Mouse (Mus musculus) inflammation-experienced regulatory T-cells (primary cell): ENCODE measurements around the gene Tgfb1i1. TPM values are rescaled to one million over a fixed set of nuclear protein-coding genes. Genes with fewer than 3 reads are reported as not detected.

ENCODE experiments used
- polyA plus RNA-seq, 2 experiments: library from polyadenylated mRNA; unstranded; fragments of 100-300 nt; shearing (Covaris generic); gene quantifications; one replicate each; pipeline ENCODE4 v1.2.1; 2017

Tgfb1i1 gene
- 1 to 10 TPM; 1.7 to 1.8 TPM for polyA plus RNA-seq

DNA sequence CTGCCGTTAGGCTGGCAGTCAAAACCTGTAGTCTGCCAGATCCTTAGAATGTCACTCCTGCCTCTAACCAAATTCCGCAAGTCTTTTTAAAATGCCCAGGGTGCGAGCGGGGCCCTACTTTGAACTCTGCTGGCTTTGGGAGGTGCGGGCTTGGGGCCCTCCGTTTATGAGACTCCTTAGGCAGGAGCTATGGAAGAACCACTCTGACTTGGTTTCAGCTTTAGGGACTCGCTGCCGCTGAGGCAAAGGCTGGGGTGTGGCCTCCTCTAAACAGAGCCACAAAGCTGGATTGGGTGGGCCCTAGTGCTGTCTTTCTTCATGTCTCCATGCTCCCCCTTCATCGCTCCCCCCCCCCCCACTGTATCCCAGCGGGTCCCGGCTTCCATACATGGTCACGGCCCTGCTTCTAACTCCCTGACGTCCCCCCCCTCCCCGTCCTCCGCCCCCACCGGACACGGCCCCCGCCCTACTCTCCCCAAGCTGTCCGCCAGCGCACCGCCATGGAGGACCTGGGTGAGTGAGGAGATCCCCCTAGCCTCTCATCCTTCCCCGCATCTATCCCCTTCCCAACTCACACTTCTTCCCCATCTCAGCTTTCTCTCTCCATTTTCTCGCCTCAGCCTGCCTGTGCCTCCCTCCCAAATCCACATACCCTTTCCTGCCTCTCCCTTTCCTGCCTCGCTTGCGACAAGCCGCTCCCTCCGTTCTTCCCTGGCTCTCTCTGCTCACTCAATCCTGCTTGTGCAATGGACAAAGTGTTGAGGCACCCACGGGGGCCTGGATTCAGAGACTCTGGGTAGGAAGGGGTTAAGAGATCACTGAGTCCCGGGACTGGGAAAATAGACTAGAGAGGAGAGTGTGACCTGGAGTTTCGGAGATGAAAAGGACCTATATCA, at the start of gene Tgfb1i1:
Gene Tgfb1i1, plus strand, starts transcription at position 317 of the 896 bp plus-strand sequence.

DNA sequence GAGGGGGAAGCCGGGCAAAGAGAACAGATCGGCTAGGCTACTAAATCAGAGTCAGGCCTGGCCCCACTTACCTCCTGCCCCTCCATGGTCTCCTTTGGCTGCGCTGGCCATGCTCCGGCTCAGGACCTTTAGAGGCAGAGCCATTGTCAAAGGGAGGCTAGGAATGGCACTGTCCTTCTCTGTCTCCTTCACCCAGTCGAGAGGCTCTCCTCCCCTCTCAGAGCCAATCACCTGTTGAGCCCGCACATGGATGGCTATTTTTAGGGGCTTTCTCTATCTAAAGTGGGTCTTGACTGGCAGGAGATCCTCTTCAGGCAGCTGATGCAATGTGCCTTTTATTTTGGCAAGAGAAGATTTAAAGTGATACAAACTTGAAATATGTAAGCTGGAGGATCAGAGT, 40.5 kb upstream of the Tgfb1i1 start, which contains the start of gene Cox6a2:
Gene Cox6a2, minus strand, starts transcription at position 236 of the 400 bp plus-strand sequence.

DNA sequence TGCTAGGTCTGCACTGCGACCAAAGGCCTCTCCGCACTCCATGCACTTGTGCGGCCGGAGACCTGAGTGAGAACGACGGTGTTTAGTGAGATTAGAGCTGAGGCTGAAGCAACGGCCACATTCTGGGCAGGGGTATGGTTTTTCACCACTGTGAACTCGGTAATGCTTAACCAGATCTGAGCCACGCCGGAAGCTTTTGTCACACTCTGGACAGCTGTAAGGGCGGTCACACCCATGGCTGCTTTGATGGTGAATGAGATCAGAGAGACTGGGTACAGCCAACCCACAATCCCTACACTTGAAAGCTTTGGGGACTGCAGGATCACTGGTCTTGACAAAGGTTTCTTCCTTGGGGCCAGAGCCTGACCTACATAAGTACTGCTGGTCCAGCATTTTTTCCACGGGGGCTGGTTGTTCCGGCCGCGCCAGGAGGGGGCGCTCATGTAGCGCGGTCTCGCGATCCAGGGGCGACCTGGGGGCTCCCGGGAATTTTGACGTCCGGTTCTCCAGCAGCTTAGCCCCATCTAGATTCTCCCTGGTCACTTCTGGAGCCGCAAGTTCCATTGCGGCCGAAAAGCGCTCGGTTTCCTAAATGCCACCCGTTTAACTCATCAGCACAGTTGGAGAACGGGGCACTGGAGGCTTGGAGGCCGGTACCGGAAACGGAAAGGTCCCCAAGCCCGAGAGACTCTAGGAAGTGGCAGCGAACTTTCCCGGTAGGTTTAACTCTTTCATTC, 9.6 kb upstream of the Tgfb1i1 start, which contains the start of gene Armc5:
Gene Armc5, plus strand, starts transcription at position 487 of the 737 bp plus-strand sequence.

DNA sequence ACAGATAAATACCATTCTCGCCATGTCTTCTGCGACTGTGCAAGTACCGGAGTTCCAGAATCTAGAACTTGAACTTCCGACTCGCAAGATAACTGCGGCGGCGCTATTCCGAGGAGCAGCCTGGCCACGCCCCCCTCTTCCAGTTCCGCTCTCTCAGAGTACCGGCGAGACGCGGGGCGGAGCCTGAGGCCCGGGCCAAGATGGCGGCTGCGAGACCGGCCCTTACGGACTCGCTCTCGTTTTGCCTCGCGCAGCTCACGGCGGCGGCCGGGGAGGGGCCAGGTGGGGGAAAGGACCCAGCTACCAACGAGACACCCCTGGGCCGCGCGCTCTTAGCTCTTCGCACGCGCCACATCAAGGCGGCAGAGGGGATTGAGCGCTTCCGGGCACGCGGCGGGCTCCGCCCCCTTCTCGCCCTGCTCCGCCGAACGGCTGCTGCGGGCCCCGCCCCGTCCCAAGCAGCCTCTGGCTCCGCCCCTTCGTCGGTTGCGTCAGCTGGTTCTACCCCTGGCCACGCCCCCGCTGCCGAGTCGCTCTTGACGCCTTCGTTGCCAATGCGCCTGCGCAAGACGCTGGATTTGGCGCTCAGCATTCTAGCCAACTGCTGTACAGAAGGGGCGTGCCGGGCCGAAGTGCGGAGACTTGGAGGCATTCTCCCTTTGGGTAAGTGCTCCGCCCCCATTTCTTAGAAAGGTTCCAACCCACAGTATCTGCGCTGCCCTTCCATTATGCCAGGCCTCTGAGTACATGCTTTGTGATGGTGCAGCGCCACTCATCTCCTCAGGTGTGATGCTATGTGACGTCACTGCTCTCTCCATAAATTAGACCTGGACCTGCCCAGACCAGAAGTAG, 8.5 kb upstream of the Tgfb1i1 start, which contains the start of gene 9130023H24Rik:
Gene 9130023H24Rik, minus strand, starts transcription at position 105 of the 852 bp plus-strand sequence.

DNA sequence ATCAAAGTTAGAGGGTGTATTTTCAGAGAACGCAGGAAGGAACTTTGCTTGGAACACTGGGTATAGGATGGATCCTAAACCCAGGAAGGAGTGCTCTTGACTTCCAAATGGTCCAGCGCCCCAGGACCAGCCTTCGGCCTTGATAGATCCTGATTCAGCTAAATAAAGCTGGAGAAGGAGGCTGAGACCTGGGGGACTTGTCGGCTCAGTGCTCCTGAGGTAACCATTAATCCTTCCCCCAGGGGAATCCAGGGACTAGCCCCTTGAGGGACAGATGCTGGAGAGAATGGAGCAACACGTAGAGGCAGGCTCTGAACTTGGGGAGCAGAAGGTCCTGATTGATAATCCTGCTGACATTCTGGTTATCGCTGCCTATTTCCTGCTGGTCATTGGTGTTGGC, 18.8 kb downstream of the Tgfb1i1 start, which contains the start of gene Slc5a2:
Gene Slc5a2, plus strand, starts transcription at position 247 of the 400 bp plus-strand sequence.

DNA sequence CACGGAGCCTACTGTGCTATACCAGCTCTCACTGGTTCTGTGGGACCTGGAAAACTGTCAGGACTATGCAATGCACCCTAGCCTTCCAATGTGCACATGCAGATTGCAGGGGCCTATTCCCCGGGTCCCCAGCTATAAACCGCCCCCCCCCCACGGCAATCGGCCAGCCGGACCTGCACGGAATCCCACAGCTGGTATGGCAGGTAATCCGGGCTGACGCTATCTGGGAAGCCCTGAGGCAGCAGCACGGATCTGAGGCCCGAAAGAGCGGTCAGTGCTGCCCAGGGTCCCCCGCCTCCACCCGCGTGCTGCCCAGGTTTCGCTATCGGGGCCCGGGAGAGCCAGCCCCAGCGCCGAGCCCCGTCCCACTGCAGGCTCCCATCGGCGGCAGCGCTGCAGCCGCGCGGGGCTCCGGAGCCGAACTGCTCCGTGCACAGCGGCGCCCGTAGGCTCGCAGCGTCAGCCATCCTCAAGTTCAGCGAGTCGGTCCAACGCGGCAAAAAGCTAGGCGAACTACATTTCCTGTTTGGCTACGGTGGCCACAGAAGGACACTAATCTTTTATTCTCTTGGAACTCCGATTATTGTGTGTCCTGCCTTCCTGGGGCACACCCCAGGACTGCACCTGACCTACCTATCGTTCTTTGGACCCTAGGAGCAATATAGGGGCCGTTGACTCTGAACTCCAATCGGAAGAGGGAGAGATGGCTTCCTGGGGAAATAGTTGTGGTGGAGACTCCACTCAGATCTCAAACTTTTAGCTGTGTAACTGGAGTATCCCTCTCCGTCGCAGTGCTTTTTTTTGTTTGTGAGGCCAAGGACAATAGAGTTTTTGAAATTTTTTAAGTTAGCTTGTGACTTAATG, 51.2 kb downstream of the Tgfb1i1 start, which contains the start of gene BC017158:
Gene BC017158, minus strand, starts transcription at position 554 of the 864 bp plus-strand sequence.

Other genes with a start within 250 kb of the Tgfb1i1 start
- not detected for gene Trim72, start 242.9 kb upstream of the Tgfb1i1 start, polyA plus RNA-seq
- gene Itgam, start 184.2 kb upstream of the Tgfb1i1 start, polyA plus RNA-seq = under 1 TPM; 0.22 to 0.40 TPM
- gene Gm49368, start 184.1 kb upstream of the Tgfb1i1 start, polyA plus RNA-seq = 1 to 10 TPM in 1 of 2 experiments, under 1 TPM in 1; 0.37 to 1.4 TPM
- gene Itgax, start 117.3 kb upstream of the Tgfb1i1 start, polyA plus RNA-seq = under 1 TPM in 1 of 2 experiments, not detected in 1; 0.04 TPM
- 1 to 10 TPM in 1 of 2 experiments, not detected in 1; 2.8 TPM for gene Itgad, start 92.4 kb upstream of the Tgfb1i1 start, polyA plus RNA-seq
- gene Cox6a2, start 40.4 kb upstream of the Tgfb1i1 start, polyA plus RNA-seq = under 1 TPM in 1 of 2 experiments, not detected in 1; 0.31 TPM
- gene Armc5, start 9.5 kb upstream of the Tgfb1i1 start, polyA plus RNA-seq = 10 to 100 TPM; 10.9 to 20.7 TPM
- gene 9130023H24Rik, start 8.8 kb upstream of the Tgfb1i1 start, polyA plus RNA-seq = 1 to 10 TPM; 1.8 to 3.2 TPM
- gene Slc5a2, start 18.8 kb downstream of the Tgfb1i1 start, polyA plus RNA-seq = under 1 TPM; 0.25 to 0.88 TPM
- gene BC017158, start 51.4 kb downstream of the Tgfb1i1 start, polyA plus RNA-seq = 10 to 100 TPM; 25.9 to 34.9 TPM
- 100 to 1,000 TPM; 214 to 318 TPM for gene Rgs10, start 171.9 kb downstream of the Tgfb1i1 start, polyA plus RNA-seq
- gene Tial1, start 214.9 kb downstream of the Tgfb1i1 start, polyA plus RNA-seq = 10 to 100 TPM; 34.4 to 43.5 TPM